Mouse (Mus musculus) stomach, embryonic 15.5 days (tissue): ENCODE measurements around the gene Ms4a10. TPM values are rescaled to one million over a fixed set of nuclear protein-coding genes. Genes with fewer than 3 reads are reported as not detected.

Experiments used
- ATAC-seq: fragments of 200-750 bp; cut with Nextera tagmentation; 2 replicates; pipeline ENCODE4 v1.8.0; 2017; ENCODE audit warnings: low read depth, moderate number of reproducible peaks, moderate TSS enrichment; ENCODE audit not compliant: insufficient read depth, low FRiP score
- H3K27ac ChIP-seq: fragments of 300-500 bp; sonication (generic); 2 replicates; pipeline ENCODE4 v1.5.1; 2015; ENCODE audit warnings: mild to moderate bottlenecking, inconsistent platforms
- H3K27me3 ChIP-seq: fragments of 300-500 bp; sonication (generic); replicated peaks from 2 replicates; pipeline ENCODE4 v1.6.1; 2015; ENCODE audit warnings: inconsistent platforms
- H3K36me3 ChIP-seq: fragments of 300-500 bp; sonication (generic); 2 replicates; pipeline ENCODE4 v1.6.1; 2015; ENCODE audit warnings: inconsistent platforms
- H3K4me1 ChIP-seq: fragments of 300-500 bp; sonication (generic); 2 replicates; pipeline ENCODE4 v1.6.1; 2015; ENCODE audit warnings: inconsistent platforms
- H3K4me2 ChIP-seq: fragments of 300-500 bp; sonication (generic); 2 replicates; pipeline ENCODE4 v1.6.1; 2015; ENCODE audit warnings: mild to moderate bottlenecking, inconsistent platforms
- H3K4me3 ChIP-seq: fragments of 300-500 bp; sonication (generic); replicated peaks from 2 replicates; pipeline ENCODE4 v1.5.1; 2015; ENCODE audit warnings: inconsistent platforms
- H3K9ac ChIP-seq: fragments of 300-500 bp; sonication (generic); 2 replicates; pipeline ENCODE4 v1.6.1; 2015; ENCODE audit warnings: inconsistent platforms
- H3K9me3 ChIP-seq: fragments of 300-500 bp; sonication (generic); 2 replicates; pipeline ENCODE4 v1.6.1; 2016; ENCODE audit warnings: inconsistent platforms
- WGBS: fragments of 180-500 bp; shearing (Covaris S2); methylation state at CpG from one replicate; pipeline ENCODE4 v1.1.7; 2015; 5-methylcytosine and 5-hydroxymethylcytosine counted together
- polyA plus RNA-seq: library from polyadenylated mRNA; unstranded; fragments of >200 nt; fragmentation: Nextera tagmentation; extraction: Ambion mirVana; gene quantifications from 2 replicates; pipeline ENCODE4 v1.2.1, GENCODE M21; 2015

Gene Ms4a10
- polyA plus RNA-seq, 1 experiment from 2014 or later: 7.0 TPM

GRCm38 (mm10) chr19:10952021-10952939, 22.2 kb downstream of the Ms4a10 start:
- Histone ChIP-seq H3K27ac (peak overlapping the region; percentile 93), H3K9ac (no peak overlapping the region), H3K4me2 (peak overlapping the region; percentile 23), H3K27me3 (peaks cover 2% of the 10 kb centered on the region; the same call in 1 of the 2 replicates), H3K36me3 (no peaks in the 10 kb centered on the region), H3K4me1 (peaks cover 29% of the 10 kb centered on the region), H3K9me3 (no peaks in the 10 kb centered on the region), H3K4me3 (no peak overlapping the region)
- ATAC-seq: peak; percentile 52
- 39% methylated on average over 11 of the region's 11 CpGs for WGBS

GRCm38 (mm10) chr19:10949558-10949957, 24.9 kb downstream of the Ms4a10 start:
- Histone ChIP-seq H3K9ac (no peak overlapping the region), H3K4me3 (peak overlapping the region; percentile 76), H3K4me2 (peak overlapping the region; percentile 57), H3K36me3 (peaks cover 7% of the 10 kb centered on the region), H3K27me3 (no peaks in the 10 kb centered on the region), H3K4me1 (peaks cover 40% of the 10 kb centered on the region), H3K27ac (peak overlapping the region; percentile 55; the same call in 1 of the 2 replicates), H3K9me3 (no peaks in the 10 kb centered on the region)
- no peak for ATAC-seq
- 30% methylated on average over 9 of the region's 9 CpGs for WGBS

- Histone ChIP-seq H3K4me1 (peaks cover 40% of the 10 kb centered on the region), H3K27ac (peak within 1 kb of the TSS; percentile 55; the same call in 1 of the 2 replicates), H3K4me2 (peak within 1 kb of the TSS; percentile 95), H3K9me3 (no peaks in the 10 kb centered on the region), H3K27me3 (no peaks in the 10 kb centered on the region), H3K36me3 (peaks cover 12% of the 10 kb centered on the region), H3K4me3 (peak within 1 kb of the TSS; percentile 76), H3K9ac (peak within 1 kb of the TSS; percentile 89)
- under 1% methylated on average over 30 of the region's 30 CpGs for WGBS
- peak; percentile 94 for ATAC-seq
Measured at GRCm38 (mm10) chr19:10949112-10949511, 25.4 kb downstream of the Ms4a10 start, which contains the start of gene Ccdc86. Gene Ccdc86 (minus strand): TSS chr19:10949266.

GRCm38 (mm10) chr19:10948416-10948815, 26.1 kb downstream of the Ms4a10 start:
- no peak overlapping the region for H3K27ac ChIP-seq
- H3K4me2 ChIP-seq: peak overlapping the region; percentile 95
- no peaks in the 10 kb centered on the region for H3K27me3 ChIP-seq
- peak overlapping the region; percentile 76 for H3K4me3 ChIP-seq
- WGBS: under 1% methylated on average over 20 of the region's 20 CpGs
- H3K36me3 ChIP-seq: peaks cover 17% of the 10 kb centered on the region
- peak overlapping the region; percentile 89 for H3K9ac ChIP-seq
- ATAC-seq: no peak
- peaks cover 40% of the 10 kb centered on the region for H3K4me1 ChIP-seq
- H3K9me3 ChIP-seq: no peaks in the 10 kb centered on the region

GRCm38 (mm10) chr19:10947219-10947618, 27.3 kb downstream of the Ms4a10 start:
- ATAC-seq: no peak
- Histone ChIP-seq H3K9me3 (no peaks in the 10 kb centered on the region), H3K4me2 (peak overlapping the region; percentile 95), H3K4me1 (peaks cover 36% of the 10 kb centered on the region), H3K9ac (peak overlapping the region; percentile 89; the same call in 1 of the 2 replicates), H3K27ac (no peak overlapping the region), H3K27me3 (no peaks in the 10 kb centered on the region), H3K4me3 (peak overlapping the region; percentile 76), H3K36me3 (peaks cover 29% of the 10 kb centered on the region)
- 86% methylated on average over 5 of the region's 5 CpGs for WGBS

GRCm38 (mm10) chr19:10946506-10946905, 28.0 kb downstream of the Ms4a10 start:
- no peaks in the 10 kb centered on the region for H3K27me3 ChIP-seq
- peak overlapping the region; percentile 76; the same call in 1 of the 2 replicates for H3K4me3 ChIP-seq
- no peak for ATAC-seq
- H3K27ac ChIP-seq: no peak overlapping the region
- 77% methylated on average over 3 of the region's 3 CpGs for WGBS
- H3K36me3 ChIP-seq: peaks cover 30% of the 10 kb centered on the region
- peaks cover 29% of the 10 kb centered on the region for H3K4me1 ChIP-seq
- peak overlapping the region; percentile 95 for H3K4me2 ChIP-seq
- H3K9ac ChIP-seq: no peak overlapping the region
- no peaks in the 10 kb centered on the region for H3K9me3 ChIP-seq

- no peak for ATAC-seq
- H3K4me2 ChIP-seq: no peak overlapping the region
- H3K27ac ChIP-seq: no peak overlapping the region
- no peak overlapping the region for H3K9ac ChIP-seq
- peaks cover 30% of the 10 kb centered on the region for H3K36me3 ChIP-seq
- no peak overlapping the region for H3K4me3 ChIP-seq
- no peaks in the 10 kb centered on the region for H3K27me3 ChIP-seq
- 75% methylated on average over 3 of the region's 3 CpGs for WGBS
- H3K9me3 ChIP-seq: no peaks in the 10 kb centered on the region
- H3K4me1 ChIP-seq: peaks cover 35% of the 10 kb centered on the region
Measured at GRCm38 (mm10) chr19:10943955-10944354, 30.5 kb downstream of the Ms4a10 start.

GRCm38 (mm10) chr19:10940801-10941457, 33.5 kb downstream of the Ms4a10 start:
- 4% methylated on average over 40 of the region's 40 CpGs for WGBS
- Histone ChIP-seq H3K27me3 (no peaks in the 10 kb centered on the region), H3K4me3 (peak overlapping the region; percentile 29), H3K36me3 (peaks cover 30% of the 10 kb centered on the region), H3K4me1 (peaks cover 14% of the 10 kb centered on the region), H3K4me2 (peak overlapping the region; percentile 70), H3K9me3 (no peaks in the 10 kb centered on the region), H3K27ac (no peak overlapping the region), H3K9ac (no peak overlapping the region)
- ATAC-seq: peak; percentile 33; the same call in 1 of the 2 replicates

- Histone ChIP-seq H3K27ac (no peak overlapping the region), H3K36me3 (peaks cover 30% of the 10 kb centered on the region), H3K9me3 (no peaks in the 10 kb centered on the region), H3K9ac (no peak overlapping the region), H3K4me2 (peak overlapping the region; percentile 70), H3K4me3 (peak overlapping the region; percentile 29), H3K27me3 (no peaks in the 10 kb centered on the region), H3K4me1 (peaks cover 14% of the 10 kb centered on the region)
- ATAC-seq: peak; percentile 81
- WGBS: 20% methylated on average over 37 of the region's 37 CpGs
Measured at GRCm38 (mm10) chr19:10940097-10940800, 34.2 kb downstream of the Ms4a10 start.

GRCm38 (mm10) chr19:10938771-10939170, 35.7 kb downstream of the Ms4a10 start:
- no peak overlapping the region for H3K9ac ChIP-seq
- 18% methylated on average over 3 of the region's 3 CpGs for WGBS
- no peak overlapping the region for H3K4me2 ChIP-seq

GRCm38 (mm10) chr19:10937110-10937563, 37.3 kb downstream of the Ms4a10 start, which contains the start of gene Ptgdr2:
Gene Ptgdr2 (plus strand): TSS chr19:10937160.
- peaks cover under 1% of the 10 kb centered on the region; the same call in 1 of the 2 replicates for H3K36me3 ChIP-seq
- H3K4me1 ChIP-seq: peaks cover 14% of the 10 kb centered on the region
- ATAC-seq: peak; percentile 37; the same call in 1 of the 2 replicates
- no peaks in the 10 kb centered on the region for H3K9me3 ChIP-seq
- H3K4me3 ChIP-seq: no peak within 1 kb of the TSS
- H3K4me2 ChIP-seq: no peak within 1 kb of the TSS
- H3K27me3 ChIP-seq: no peaks in the 10 kb centered on the region
- 40% methylated on average over 5 of the region's 5 CpGs for WGBS
- no peak within 1 kb of the TSS for H3K27ac ChIP-seq
- H3K9ac ChIP-seq: no peak within 1 kb of the TSS

More at GRCm38 (mm10) chr19:10938771-10939170, 35.7 kb downstream of the Ms4a10 start:
- Histone ChIP-seq H3K4me1 (peaks cover 14% of the 10 kb centered on the region), H3K36me3 (peaks cover 16% of the 10 kb centered on the region), H3K27ac (no peak overlapping the region), H3K27me3 (no peaks in the 10 kb centered on the region), H3K4me3 (no peak overlapping the region), H3K9me3 (no peaks in the 10 kb centered on the region)
- ATAC-seq: no peak
